Mouse (Mus musculus) lung, adult 18-20 months (tissue): ENCODE measurements around the gene Gm20721.
A peak's percentile ranks its signal among the peaks of the same experiment; 100 is the strongest.
"Not testable (repeated sequence)": the region's sequence is repeated elsewhere in the genome, so short reads cannot be mapped to it uniquely, and the experiment has no call there.

Experiments
- DNase-seq, 2 experiments: peaks; one replicate each; pipeline ENCODE4 v3.0.0; 2022; ENCODE audit warnings: mixed read lengths in 2 of 2

The Gm20721 gene

DNA sequence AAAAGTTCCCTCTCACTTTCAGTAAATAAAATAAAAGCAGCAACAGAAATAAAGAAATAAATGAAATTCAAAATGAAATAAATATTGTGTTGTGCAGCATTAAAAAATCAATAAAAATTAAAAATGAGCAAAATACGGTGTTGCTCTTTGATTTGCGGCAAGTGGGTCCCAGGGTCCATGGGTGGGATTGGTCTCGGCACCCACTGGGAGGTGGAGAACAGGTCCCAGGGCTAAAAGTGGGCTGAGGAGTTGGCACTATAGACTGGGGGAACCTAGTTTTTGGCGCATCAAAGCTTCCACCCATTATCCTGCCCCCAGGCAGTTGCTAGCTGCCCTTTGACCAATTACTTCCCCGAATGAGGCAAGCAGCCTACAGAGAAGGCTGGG lies at the start of gene Gm20721:
TSS of gene Gm20721 (minus strand) at position 101 of the 387 bp plus-strand sequence.
- DNase-seq = no peak

DNA sequence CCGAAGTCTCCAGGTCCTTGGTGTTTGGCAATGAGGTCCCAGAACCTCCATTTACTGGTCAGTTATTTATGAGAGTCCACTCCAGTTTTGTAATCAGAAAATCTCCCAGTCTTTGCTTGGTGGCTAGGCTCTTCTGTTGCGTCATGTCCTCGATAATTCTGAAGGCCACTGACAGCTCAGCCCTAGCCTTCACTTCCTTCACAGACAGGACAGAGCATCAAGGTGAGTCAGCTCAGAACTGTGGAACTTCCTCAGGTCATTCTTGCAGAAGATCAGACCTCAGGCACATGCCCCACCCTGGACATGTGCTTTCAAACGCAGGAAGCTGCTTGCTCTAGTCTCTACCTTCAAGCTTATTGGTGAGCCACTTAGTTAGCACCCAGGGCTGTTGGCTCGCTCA lies 46.9 kb upstream of the Gm20721 start:
- DNase-seq = no peak

DNA sequence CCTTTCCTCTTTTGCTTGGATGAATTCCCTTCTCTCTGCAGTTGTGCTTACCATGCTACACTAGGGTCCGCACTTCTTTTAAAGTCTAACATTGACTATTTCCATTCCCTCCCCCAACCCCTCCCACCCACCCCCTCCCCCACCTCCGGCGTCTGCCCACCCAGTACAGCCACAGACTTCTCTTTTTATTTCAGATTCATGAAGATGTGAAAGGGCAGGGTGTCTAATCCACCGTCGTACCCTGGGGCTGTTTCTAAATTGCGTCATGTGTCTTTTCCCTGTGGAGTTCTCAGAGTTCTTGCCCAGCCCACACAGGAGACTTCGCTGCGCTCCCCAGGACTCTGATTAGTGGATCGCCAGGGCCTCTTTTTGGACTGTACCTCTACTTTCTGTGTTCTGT lies 46.0 kb upstream of the Gm20721 start:
- no peak for DNase-seq

DNA sequence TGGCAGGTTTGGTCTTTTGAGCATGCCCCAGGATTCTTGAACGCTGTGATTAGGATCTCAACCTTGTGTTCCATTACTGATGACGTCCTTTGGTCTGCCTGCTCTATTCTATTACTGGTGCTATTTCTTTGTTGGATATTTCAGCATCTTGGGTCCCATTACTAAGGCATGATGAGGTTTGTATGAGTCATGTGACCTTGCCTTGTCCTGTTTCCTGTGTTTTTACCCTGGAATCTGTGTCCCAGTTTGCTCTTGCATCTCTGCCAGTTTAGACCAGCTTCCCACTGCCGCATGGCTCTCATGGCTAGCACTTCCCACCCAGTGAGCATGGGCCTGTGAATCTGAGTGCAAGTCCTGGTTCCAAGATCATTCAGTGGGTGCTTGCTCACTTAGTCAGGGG lies 45.4 kb upstream of the Gm20721 start:
- no peak for DNase-seq

DNA sequence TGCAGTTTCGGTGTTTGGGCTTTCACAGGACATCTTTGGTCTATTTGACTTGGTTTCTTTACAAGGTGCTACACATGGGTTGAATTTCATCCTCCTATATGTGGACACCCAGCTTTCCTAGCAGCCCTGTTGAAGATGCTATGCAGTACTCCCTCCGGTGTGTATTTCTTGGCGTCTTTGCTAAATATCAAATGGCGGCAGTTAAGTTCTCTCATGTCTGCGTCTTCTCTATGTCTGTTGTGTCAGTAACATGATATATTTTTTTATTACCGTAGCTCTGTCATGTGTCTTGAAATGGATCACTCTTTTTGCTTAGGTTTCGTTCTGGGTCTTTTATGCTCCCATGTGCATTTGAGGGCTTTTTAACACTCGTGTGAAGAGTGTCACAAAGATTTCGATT lies 34.5 kb upstream of the Gm20721 start:
- no peak for DNase-seq

DNA sequence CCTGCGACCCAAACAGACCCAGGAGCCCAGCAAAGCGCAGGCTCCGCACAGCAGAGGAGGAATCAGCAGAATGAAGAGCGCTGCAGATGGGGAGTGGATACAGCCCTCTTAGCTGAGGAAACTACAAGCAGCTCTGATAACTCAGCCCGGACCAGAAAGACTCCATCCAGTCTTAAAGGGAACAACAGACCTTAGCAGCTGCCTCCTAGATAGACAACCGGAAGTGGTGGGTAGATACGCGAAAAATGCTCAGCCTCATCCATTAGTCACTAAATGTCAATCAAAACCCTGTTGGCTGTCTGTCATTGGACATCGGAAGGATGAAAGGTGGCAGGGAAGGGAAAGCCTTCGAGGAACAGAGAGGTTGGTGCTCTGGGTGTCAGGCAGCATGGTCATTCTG lies 20.1 kb upstream of the Gm20721 start:
- DNase-seq = no peak

DNA sequence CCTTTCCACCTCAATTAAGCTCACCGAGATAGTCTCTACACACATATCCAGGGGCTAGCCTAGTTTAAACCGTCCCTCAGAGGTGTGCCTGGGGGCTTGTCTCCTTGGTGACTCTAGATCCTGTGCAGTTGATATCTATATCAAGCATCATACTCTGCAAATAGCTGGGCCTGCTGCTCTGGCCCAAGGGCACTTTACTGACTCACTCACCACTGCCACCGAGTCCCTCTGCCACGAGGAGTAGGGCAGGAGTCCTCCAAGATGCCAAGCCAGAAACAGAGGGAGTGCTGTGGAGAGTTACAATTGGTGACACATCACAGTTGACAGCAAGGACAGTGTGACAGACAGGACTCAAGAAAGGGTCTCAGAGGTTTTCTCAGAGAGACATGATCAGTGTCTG lies 13.1 kb upstream of the Gm20721 start:
- DNase-seq = no peak

DNA sequence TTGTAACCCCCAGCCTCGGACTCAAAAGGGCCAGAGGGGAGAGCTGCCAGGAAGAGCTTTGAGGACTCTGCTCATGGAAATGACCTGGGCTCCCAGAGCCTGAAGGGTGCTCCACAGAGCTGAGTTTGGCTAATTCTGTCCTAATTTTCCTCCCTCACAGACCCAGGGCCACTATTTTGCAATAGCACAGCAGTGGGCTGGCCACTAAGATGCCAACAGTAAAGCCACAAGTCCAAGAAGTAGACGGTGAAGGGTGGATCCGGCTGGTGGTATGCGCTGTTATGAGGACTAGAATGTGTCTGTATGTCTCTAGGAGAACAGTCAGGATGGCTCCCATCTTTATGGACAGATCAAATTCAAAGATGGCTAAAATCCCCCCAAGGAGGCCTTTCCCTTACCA lies 12.0 kb upstream of the Gm20721 start:
- no peak for DNase-seq

DNA sequence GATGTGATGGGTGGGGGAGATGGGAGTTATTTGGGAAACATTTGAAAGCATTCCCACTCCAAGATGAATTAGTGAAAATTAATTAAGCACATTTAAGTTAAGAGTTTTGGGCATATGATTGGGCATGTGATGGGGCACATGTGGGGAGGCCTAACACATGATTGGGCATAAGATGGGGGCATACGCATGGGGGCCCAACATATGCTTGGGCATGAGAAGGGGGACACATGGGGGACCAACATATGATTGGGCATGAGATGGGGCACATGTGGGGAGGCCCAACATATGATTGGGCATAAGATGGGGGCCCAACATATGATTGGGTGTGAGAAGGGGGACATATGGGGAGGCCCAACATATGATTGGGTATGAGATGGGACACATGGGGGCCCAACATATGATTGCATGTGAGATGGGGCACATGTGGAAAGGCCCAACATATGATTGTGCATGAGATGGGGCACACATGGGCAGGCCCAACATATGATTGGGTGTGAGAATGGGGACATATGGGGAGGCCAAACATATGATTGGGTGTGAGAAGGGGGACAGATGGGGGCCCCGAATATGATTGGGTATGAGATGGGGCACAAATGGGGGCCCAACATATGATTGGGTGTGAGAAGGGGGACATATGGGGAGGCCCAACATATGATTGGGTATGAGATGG lies 622 bp upstream of the Gm20721 start:
- DNase-seq = not testable (repeated sequence)

DNA sequence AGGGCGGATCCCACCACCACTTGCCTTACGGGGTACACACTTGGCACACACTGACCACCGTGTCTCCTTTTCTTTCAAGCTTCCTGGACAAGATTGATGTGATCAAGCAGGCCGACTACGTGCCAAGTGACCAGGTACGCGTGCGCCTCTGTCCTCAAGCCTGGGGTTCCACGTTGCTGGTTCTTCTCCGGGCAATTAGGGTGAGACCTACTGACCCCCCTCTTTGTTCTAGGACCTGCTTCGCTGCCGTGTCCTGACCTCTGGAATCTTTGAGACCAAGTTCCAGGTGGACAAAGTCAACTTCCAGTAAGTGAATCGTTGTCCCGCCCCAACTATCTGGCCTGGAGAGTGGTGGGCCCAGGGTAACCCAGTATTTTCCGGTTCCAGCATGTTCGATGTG lies 1.5 kb downstream of the Gm20721 start:
- DNase-seq = no peak

DNA sequence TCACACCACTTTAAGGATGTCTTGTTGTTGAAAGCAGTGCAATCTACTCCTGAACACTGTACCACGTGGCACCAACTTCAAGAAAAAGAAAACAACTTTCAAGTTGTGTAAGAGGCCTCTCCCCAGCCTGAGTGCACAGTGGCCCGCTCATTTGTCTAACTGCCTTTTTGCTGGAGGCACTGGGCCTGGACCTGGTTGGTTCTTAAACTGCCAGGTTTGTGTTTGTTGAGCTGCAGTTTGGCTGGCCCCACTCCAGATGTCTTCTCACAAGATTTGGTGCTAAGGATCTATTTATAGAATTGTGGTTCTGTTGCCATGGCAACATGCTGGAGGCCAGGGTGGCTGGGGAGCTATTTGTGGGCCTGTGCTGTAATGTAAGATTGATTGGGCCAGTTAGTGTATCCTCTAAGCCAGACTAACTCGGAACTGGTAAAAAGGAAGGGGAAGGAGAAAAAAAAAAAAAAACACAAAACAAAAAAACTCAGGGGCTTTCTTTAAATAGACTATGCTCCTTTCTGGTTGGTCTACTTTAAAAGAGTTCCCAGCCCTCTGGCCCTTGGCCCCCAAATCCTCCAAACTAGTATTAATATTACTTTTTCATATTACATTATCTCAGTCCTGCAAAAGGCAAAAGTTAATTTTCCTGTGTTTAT lies 2.4 kb downstream of the Gm20721 start:
- DNase-seq = peak; percentile 91 to 94

DNA sequence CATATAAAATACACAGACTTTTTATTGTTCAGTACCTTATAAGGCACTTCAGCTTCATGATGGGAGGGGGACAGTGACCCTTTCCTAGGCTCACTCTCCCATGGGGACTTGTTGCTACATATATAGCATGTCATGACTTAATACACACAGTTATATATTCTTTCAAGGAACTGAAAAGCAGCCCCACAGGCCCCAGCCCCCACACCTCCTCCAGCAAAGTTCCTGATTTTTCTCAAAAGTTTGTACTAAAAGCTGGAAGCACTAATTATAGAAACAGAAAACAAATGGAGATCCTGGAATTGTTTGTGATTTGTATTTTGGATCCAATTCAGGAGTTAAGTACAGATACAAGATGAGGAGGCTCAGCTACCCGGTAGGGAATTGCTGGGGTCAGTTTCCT lies 2.9 kb downstream of the Gm20721 start:
- no peak for DNase-seq

DNA sequence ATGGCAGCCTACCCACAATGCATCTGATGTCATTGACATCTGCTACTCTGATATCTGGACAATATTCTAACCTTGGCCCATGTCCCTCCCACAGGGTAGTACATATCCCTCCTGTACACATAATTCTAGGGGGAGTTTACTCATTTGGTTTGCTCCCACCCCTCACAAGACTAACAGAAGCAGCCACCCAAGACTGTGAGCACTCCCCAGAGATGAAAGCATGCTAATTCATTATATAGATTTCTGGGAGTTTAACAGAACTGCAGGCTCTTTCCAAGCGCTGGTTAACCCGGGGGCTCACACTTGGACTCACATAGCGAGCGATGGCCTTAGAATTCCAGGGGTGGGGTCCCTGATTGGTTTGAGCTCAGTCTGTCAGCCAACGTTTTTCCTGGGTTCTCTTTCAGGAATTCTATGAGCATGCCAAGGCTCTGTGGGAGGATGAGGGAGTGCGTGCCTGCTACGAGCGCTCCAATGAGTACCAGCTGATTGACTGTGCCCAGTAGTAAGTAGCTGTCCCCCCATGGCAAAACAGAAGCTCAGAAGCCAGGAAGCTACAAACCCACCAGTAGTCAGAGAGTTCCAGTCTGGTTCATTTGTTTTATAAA lies 3.6 kb downstream of the Gm20721 start:
- DNase-seq = no peak

DNA sequence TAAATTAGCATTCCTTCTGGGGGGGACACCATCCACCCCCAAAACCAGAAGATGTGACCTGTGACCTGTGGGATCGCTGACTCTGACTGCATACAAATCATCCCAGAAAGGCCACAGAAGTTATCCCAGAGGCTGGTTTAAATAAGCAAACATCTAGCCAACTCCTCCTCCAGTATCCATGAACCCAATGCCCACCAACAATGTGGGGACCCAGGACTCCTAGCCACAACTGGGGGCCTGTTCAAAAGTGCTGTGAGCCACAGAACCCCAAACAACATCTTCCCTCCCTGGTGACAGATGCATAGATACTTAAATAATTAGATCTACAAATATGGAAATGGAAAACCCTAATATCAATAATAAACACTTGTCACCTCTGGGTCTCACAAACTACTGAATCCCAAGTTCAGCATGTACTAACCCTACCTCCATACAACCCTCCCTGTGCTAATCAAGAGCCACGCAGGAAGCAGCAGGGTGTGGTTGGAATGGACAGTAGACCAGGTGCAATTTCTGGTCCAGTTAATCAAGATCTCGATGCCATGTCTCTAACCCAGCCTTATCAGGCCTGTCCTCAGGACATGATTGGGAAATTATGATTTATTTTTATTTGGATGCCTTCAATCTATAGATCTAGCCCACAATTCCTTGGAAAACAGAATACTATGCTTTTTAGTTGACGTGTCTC lies 5.5 kb downstream of the Gm20721 start:
- no peak for DNase-seq

DNA sequence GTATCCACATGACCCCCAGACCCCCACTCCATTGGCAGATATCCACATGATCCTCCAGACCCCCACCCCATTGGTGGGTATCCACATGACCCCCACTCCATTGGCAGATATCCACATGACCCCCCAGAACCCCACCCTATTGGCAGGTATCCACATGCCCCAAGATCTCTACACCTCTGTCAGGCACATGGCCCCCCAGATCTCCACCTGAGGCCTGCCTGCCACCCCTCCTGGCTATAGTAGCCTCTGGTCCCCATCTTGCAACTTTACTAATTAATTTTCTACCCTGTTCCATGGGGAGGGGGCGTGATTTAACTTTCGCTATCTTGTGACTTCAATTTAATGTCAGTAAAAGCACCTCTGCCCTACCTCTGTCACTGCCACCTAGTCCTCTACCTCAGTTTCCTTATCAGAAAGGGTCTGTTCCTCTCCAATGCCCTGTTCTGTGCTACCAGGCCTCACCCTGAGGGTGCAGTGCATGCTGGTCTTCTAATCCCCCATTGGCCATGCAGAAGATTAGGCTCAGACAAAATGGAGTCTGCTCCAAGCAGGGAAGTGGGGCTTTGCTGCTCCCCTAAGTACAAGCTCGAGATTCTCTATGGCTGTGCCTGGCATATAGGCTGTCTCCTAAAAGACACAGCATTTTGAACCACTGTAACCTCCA lies 6.2 kb downstream of the Gm20721 start:
- no peak for DNase-seq

DNA sequence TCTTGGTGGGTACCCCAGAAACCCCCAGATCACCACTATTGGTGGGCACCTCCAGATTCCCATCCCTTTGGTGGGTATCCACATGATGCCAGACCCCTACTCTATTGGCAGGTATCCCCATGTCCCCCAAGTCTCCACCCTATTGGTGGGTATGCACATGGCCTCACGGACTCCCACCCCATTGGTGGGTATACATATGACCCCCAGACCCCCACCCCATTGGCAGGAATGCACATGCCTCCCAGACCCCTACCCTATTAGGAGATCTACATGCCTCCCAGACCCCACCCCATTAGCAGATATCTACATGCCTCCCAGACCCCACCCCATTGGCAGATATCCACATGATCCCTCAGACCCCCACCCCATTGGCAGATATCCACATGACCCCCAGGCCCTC lies 6.8 kb downstream of the Gm20721 start:
- no peak for DNase-seq

DNA sequence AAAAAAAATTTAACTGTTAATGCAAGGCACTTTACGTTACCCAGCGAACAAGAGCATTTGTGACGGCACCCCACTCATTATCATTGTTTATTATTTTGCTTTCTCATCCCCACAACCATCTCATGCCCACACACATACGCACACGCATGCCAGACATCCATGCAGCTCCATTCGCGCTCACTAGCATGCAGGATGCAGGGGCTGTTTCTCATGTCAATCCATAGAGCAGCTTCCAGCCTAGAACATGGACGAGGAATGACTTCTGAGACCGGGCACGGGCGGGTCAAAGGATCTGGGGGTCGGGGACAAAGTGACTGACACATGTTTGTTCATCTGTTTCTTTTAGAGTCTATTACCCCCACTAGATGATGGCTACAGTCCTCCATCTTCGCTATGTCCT lies 9.2 kb downstream of the Gm20721 start:
- no peak for DNase-seq

DNA sequence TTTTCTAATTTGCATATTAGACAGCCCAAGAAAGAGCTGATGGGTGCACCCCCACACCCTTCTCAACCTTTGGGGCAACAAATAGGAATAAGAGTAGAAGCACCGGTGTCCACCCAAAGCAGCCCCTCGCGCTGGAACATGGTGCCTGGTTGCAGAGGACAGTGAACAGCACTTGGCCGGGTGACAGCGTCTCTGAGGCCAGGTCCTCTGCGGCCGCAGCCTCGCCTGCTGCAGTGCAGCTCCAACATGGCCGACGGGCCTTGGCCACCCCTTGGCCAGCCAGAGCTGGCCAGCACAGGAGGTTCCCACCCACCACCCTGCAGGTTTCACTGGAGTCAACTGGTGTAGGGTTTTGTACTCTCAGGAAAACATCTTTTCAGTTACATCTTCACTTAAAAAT lies 12.1 kb downstream of the Gm20721 start:
- DNase-seq = no peak

DNA sequence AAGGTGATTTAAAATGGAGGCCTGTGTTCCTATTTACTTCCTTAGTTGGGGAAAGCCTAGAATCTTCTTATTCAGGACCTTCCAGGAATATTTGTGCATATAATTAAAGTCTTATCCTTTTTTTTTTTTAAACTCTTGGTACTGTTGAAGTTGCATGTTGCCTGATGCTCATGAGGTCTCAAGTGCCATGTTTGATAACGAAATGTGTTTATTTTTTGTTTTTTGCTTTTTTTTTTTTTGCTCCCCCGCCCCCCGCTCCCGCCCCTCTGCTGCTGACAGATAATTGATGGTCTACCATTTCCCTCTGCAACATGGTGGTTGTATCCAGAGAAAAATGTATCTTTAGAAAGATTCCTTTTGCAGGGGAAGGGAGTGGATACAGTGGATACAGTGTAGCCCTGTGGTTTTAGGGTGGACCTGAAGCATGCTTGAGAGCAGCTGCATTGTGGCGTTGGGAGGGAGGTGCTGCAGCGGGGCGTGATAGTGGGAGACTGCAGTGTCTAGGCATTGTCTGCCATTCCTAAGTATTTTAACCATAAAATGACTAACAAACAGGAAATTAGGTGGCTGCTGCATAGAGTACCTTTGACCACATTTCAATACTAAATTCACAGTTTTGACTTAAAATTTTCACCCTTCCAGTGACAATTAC lies 13.1 kb downstream of the Gm20721 start:
- peak in 1 of 2 experiments; percentile 33 for DNase-seq

DNA sequence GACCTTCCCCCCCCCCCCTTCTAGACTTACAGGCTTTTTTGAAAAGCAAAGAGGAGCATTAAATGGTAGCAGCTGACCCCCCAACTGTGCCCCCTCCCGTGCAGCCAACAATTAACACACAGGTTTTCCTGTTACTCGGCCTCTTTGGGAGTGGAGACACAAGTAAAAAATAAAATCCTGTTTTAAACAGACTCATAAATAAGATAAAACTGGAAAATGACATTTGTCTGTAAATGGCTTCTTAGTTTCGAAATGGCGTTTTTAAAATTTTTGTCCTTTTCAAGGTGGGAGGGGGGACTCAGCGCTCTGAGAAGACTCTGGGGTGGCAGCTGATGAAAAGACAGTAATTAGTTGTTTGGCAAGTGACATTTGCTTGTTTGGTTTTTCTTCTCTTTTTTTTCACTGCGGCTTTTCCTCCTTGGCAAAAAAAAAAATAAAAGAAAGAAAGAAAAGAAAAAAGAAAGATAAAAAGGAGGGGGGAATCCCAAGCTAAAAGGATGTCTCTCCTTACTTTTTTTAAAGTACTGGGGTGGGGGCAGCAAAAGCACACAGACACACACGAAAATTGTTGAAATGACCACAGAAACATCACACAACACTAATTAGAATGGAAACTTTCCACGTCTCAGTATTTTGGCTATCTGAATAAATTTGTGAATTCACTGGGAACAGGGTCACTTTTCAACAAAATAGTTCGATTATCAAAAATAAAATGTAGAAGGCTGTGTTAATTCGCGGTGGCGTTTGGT lies 15.1 kb downstream of the Gm20721 start:
- DNase-seq = no peak

DNA sequence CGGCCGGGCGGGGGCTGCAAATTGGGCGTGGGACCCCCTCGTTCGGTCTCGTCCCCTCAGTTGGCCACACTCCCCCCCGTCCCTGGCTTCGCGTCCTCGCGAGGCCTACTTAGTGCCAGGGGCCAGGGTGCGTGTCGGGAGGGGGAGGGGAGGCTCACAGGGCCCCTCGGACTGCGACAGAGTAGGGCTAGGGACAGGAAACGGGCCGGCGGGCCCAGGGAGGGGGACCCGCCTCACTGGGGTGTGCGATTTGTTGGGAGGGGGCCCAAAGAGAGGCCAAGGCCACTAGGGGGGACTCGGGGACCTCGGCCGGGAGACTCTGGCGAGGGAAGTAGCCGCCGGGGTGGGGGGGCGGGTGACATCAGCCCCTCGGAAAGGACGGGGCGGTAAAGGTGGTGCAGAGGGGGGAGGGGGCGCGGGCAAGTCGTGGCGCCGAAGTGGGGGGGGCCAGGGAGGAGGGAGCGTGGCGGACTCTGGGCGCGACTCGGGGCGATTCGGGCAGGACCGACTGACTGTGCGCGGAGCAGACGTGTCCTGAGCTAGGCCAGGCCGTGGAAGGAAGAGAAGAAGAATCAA lies 15.8 kb downstream of the Gm20721 start:
- peak; percentile 72 to 77 for DNase-seq
